Mouse (Mus musculus) kidney, embryonic 14.5 days (tissue): Measurements from ENCODE around the gene Hcrt. TPM values are rescaled to one million over a fixed set of nuclear protein-coding genes. Genes with fewer than 3 reads are reported as not detected.

Experiments used
- ATAC-seq: fragments of 200-750 bp; cut with Nextera tagmentation; 2 replicates; pipeline ENCODE4 v1.8.0; 2017; ENCODE audit warnings: moderate number of reproducible peaks, mild to moderate bottlenecking, moderate TSS enrichment, moderate library complexity; ENCODE audit not compliant: low FRiP score, low TSS enrichment
- H3K27ac ChIP-seq: fragments of 300-500 bp; sonication (generic); 2 replicates; pipeline ENCODE4 v1.5.1; 2014; ENCODE audit warnings: low read depth, mild to moderate bottlenecking, low read length, moderate library complexity, mixed read lengths
- H3K27me3 ChIP-seq: fragments of 300-500 bp; sonication (generic); 2 replicates; pipeline ENCODE4 v1.6.1; 2014; ENCODE audit warnings: mild to moderate bottlenecking, low read length; ENCODE audit not compliant: control insufficient read depth, insufficient read depth
- H3K36me3 ChIP-seq: fragments of 300-500 bp; sonication (generic); 2 replicates; pipeline ENCODE4 v1.6.1; 2014; ENCODE audit warnings: low read length, mixed read lengths; ENCODE audit not compliant: control insufficient read depth, insufficient read depth
- H3K4me1 ChIP-seq: fragments of 300-500 bp; sonication (generic); 2 replicates; pipeline ENCODE4 v1.6.1; 2014; ENCODE audit warnings: low read length, mixed read lengths; ENCODE audit not compliant: control insufficient read depth, insufficient read depth
- H3K4me2 ChIP-seq: fragments of 300-500 bp; sonication (generic); replicated peaks from 2 replicates; pipeline ENCODE4 v1.6.1; 2014; ENCODE audit warnings: low read depth, mild to moderate bottlenecking, low read length
- H3K4me3 ChIP-seq: fragments of 300-500 bp; sonication (generic); 2 replicates; pipeline ENCODE4 v1.5.1; 2014; ENCODE audit warnings: mild to moderate bottlenecking, low read length
- H3K9ac ChIP-seq: fragments of 300-500 bp; sonication (generic); 2 replicates; pipeline ENCODE4 v1.6.1; 2014; ENCODE audit warnings: low read depth, mild to moderate bottlenecking, low read length, moderate library complexity
- H3K9me3 ChIP-seq: fragments of 300-500 bp; sonication (generic); 2 replicates; pipeline ENCODE4 v1.6.1; 2016; ENCODE audit warnings: low read length; ENCODE audit not compliant: control insufficient read depth
- WGBS: fragments of 180-500 bp; shearing (Covaris S2); extraction: QIAGEN DNeasy Blood & Tissue Kit; methylation state at CpG from one replicate; pipeline ENCODE4 v1.1.7; 2014; 5-methylcytosine and 5-hydroxymethylcytosine counted together
- polyA plus RNA-seq: library from polyadenylated mRNA; unstranded; fragments of >200 nt; fragmentation: Nextera tagmentation; extraction: Ambion mirVana; gene quantifications from 2 replicates; pipeline ENCODE4 v1.2.1, GENCODE M21; 2014

The Hcrt gene
- polyA plus RNA-seq = not detected in 2 replicates

DNA sequence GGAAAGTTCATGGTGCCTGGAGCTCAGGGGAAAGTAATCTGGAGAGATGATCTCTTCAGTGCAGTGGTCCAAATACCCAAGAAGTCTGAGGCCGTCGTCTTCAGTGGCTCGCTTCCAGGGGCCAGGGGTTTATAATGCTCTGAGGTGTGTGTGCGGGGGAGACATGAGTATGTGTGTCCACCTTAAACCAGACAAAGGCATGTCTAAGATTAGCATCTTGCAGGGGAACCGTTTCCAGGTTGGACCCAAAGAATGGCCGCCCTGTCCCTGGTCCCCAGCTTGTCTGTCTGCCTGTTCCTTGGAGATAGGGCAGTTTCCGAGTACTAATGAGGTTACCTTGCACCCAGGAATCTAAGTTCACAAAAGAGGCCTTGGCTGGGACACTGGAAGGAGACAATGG, at the start of gene Hcrt:
Gene Hcrt, minus strand, starts transcription at position 101 of the 400 bp plus-strand sequence.
- whole genome bisulfite sequencing = 78% methylated on average over 7 of the region's 7 CpGs
- peaks cover 21% of the 10 kb centered on the region for H3K27me3 ChIP-seq
- peak within 1 kb of the TSS; percentile 84 for H3K4me2 ChIP-seq
- ATAC-seq = no peak
- no peaks in the 10 kb centered on the region for H3K9me3 ChIP-seq
- H3K9ac ChIP-seq = peak within 1 kb of the TSS; percentile 57; the same call in 1 of the 2 replicates
- H3K27ac ChIP-seq = no peak within 1 kb of the TSS
- no peaks in the 10 kb centered on the region for H3K36me3 ChIP-seq
- peak within 1 kb of the TSS; percentile 38 for H3K4me3 ChIP-seq
- peaks cover 6% of the 10 kb centered on the region; the same call in 1 of the 2 replicates for H3K4me1 ChIP-seq

DNA sequence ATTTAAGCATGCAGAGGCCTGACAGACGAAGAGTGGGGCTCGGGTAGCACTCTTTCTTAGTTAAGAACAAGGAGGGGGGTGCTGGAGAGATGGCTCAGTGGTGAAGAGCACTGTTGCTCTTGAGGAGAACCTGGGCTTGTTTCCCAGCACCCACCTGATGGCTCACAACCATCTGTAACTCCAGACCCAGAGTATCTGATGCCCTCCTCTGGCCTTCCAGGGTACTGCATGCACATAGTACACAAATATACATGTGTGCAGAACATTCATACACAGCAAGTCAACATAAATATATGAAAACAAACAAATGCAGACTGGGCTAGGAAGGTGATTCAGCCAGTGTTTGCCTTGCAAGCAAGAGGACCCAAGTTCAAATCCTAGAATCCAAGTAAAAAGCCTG, 48.4 kb upstream of the Hcrt start:
- Histone ChIP-seq H3K27ac (peak overlapping the region; percentile 55; the same call in 1 of the 2 replicates), H3K27me3 (no peaks in the 10 kb centered on the region), H3K36me3 (no peaks in the 10 kb centered on the region), H3K4me3 (no peak overlapping the region), H3K9me3 (no peaks in the 10 kb centered on the region), H3K9ac (no peak overlapping the region), H3K4me1 (peaks cover 3% of the 10 kb centered on the region; the same call in 1 of the 2 replicates), H3K4me2 (no peak overlapping the region)
- 78% methylated on average over 2 of the region's 2 CpGs for WGBS
- no peak for ATAC-seq

- Histone ChIP-seq H3K9me3 (no peaks in the 10 kb centered on the region), H3K4me3 (no peak overlapping the region), H3K27ac (no peak overlapping the region; the same call in 1 of the 2 replicates), H3K36me3 (no peaks in the 10 kb centered on the region), H3K27me3 (no peaks in the 10 kb centered on the region), H3K4me1 (peaks cover 3% of the 10 kb centered on the region; the same call in 1 of the 2 replicates), H3K4me2 (no peak overlapping the region), H3K9ac (no peak overlapping the region)
- peak; percentile 88 for ATAC-seq
- WGBS = 32% methylated on average over 9 of the region's 9 CpGs
Measured at GRCm38 (mm10) chr11:100810516-100810915, 47.8 kb upstream of the Hcrt start.

GRCm38 (mm10) chr11:100806380-100807305, 43.9 kb upstream of the Hcrt start:
- 75% methylated on average over 20 of the region's 20 CpGs for WGBS
- no peak overlapping the region for H3K9ac ChIP-seq
- H3K4me2 ChIP-seq = no peak overlapping the region
- H3K27ac ChIP-seq = no peak overlapping the region
- H3K9me3 ChIP-seq = no peaks in the 10 kb centered on the region
- no peak for ATAC-seq
- no peak overlapping the region for H3K4me3 ChIP-seq
- no peaks in the 10 kb centered on the region for H3K27me3 ChIP-seq
- H3K4me1 ChIP-seq = peaks cover 3% of the 10 kb centered on the region; the same call in 1 of the 2 replicates
- H3K36me3 ChIP-seq = peaks cover 21% of the 10 kb centered on the region; the same call in 1 of the 2 replicates

DNA sequence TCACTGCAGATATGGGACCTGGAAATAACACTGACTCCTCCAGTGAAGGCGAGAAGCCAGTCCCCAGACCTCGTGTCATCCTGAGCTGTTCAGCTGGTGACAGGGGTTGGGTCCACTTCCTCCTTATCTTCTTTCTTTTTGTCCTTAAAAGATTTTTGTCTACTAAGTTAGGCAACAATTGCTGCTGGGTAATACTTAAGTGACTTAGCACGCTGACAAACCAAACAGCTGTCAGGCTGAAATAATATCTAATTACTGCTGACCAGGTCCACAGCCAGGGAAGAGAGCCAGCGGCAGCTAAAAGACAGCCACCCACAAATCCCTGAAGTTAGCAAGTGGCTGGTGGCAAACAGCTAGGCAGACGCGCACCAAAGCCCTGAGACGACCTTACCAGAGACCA, 42.8 kb upstream of the Hcrt start:
- peaks cover 31% of the 10 kb centered on the region; the same call in 1 of the 2 replicates for H3K36me3 ChIP-seq
- no peak overlapping the region for H3K4me2 ChIP-seq
- 62% methylated on average over 7 of the region's 7 CpGs for WGBS
- H3K9ac ChIP-seq = no peak overlapping the region
- no peaks in the 10 kb centered on the region for H3K9me3 ChIP-seq
- no peaks in the 10 kb centered on the region for H3K27me3 ChIP-seq
- no peak overlapping the region for H3K27ac ChIP-seq
- no peak overlapping the region for H3K4me3 ChIP-seq
- H3K4me1 ChIP-seq = no peaks in the 10 kb centered on the region
- ATAC-seq = no peak

- Histone ChIP-seq H3K9me3 (no peaks in the 10 kb centered on the region), H3K27me3 (no peaks in the 10 kb centered on the region), H3K27ac (no peak overlapping the region), H3K36me3 (peaks cover 31% of the 10 kb centered on the region; the same call in 1 of the 2 replicates), H3K4me3 (no peak overlapping the region), H3K4me1 (no peaks in the 10 kb centered on the region), H3K9ac (no peak overlapping the region), H3K4me2 (no peak overlapping the region)
- WGBS = 96% methylated on average over 10 of the region's 10 CpGs
- ATAC-seq = no peak
Measured at GRCm38 (mm10) chr11:100804409-100804808, 41.7 kb upstream of the Hcrt start.

DNA sequence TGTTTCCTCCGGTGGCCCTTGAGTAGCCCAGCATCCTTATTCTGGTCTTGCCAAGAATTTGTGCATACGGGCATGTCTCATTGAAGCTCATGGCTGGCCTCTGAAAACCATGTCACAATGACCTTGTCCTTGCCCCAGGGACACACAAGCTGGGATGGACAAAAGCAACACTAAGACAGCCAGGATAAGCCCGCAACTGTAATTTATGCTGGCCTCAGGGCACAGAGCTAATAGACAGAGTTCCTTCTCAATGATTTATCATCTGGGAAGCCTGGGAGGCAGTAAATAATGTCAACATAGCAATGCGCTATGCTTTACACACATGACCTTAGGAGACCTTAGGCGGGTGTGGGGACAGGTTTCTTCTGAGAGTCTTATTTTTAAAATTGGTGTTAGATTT, 36.7 kb upstream of the Hcrt start:
- no peaks in the 10 kb centered on the region for H3K27me3 ChIP-seq
- H3K4me1 ChIP-seq = no peaks in the 10 kb centered on the region
- WGBS = 45% methylated on average over 5 of the region's 5 CpGs
- H3K4me2 ChIP-seq = no peak overlapping the region
- H3K36me3 ChIP-seq = peaks cover 35% of the 10 kb centered on the region; the same call in 1 of the 2 replicates
- no peak for ATAC-seq
- H3K4me3 ChIP-seq = no peak overlapping the region
- H3K27ac ChIP-seq = no peak overlapping the region
- H3K9ac ChIP-seq = no peak overlapping the region
- H3K9me3 ChIP-seq = no peaks in the 10 kb centered on the region

DNA sequence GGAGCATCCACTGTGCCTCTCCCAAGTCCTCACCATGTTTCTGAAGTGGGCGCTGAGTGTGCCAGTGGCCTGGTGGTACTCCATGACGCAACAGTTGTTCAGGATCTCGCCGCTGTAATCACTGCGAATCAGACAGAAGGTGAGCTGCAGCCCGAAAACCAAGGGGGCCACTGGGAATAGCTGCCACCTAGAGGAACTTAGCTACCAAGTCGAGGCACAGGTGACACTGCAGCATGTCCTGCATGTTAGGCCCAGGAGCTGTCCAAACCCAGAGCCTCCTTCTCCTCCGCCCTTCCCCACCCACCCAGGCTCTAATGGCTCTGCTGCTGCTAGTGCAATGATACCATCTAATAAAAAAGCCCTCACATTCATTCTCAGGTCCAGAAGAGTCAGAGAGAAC, 33.9 kb upstream of the Hcrt start:
- H3K36me3 ChIP-seq = peaks cover 24% of the 10 kb centered on the region; the same call in 1 of the 2 replicates

DNA sequence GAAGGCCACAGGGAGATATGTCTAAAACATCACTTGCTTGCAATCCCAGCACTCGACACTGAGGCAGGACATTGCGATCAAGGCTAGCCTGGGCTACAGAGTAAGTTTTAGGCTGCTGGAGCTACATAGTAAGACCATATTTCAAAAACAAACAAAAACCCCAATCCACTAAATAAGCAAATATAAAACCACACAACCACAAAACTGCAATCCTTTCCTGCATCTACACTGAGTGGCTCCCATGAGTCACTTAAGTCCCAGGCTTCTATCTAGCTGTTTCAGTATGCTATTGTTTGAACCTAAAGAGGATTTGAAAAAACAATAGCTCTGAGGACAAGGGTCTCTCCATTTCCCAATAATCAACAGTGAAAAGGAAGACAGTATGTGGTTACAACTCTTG, 32.7 kb upstream of the Hcrt start:
- Histone ChIP-seq H3K4me3 (no peak overlapping the region), H3K36me3 (peaks cover 16% of the 10 kb centered on the region; the same call in 1 of the 2 replicates), H3K9ac (no peak overlapping the region), H3K27me3 (no peaks in the 10 kb centered on the region), H3K27ac (no peak overlapping the region), H3K4me2 (no peak overlapping the region), H3K4me1 (no peaks in the 10 kb centered on the region), H3K9me3 (no peaks in the 10 kb centered on the region)
- 95% methylated on average over 2 of the region's 2 CpGs for WGBS
- ATAC-seq = no peak

More for the DNA sequence above, 33.9 kb upstream of the Hcrt start:
- WGBS = 66% methylated on average over 8 of the region's 8 CpGs
- ATAC-seq = no peak
- H3K9me3 ChIP-seq = no peaks in the 10 kb centered on the region
- H3K4me2 ChIP-seq = no peak overlapping the region
- no peaks in the 10 kb centered on the region for H3K27me3 ChIP-seq
- no peak overlapping the region for H3K4me3 ChIP-seq
- no peaks in the 10 kb centered on the region for H3K4me1 ChIP-seq
- H3K9ac ChIP-seq = no peak overlapping the region
- no peak overlapping the region for H3K27ac ChIP-seq
